Mouse (Mus musculus): ENCODE data around the gene Kti12. TPM values are rescaled to one million over a fixed set of nuclear protein-coding genes. Genes with fewer than 3 reads are reported as not detected.
A peak's percentile ranks its signal among the peaks of the same experiment; 100 is the strongest.

Kti12 gene
- total RNA-seq (2021) = 10 to 100 TPM; 18.1 to 18.9 TPM
- long read RNA-seq, experiment 1, transcript Kti12-201 (1 exons, 1,629 nt) = major isoform, 9 of 9 reads
- long read RNA-seq, experiment 1, partial matches to known transcripts = 0 of 9 reads
- long read RNA-seq, experiment 1, other reads (novel, unspliced or antisense) = 0 of 9 reads
- long read RNA-seq, experiment 2, transcript Kti12-201 (1 exons, 1,629 nt) = major isoform, 21 of 21 reads
- long read RNA-seq, experiment 2, partial matches to known transcripts = 0 of 21 reads
- long read RNA-seq, experiment 2, other reads (novel, unspliced or antisense) = 0 of 21 reads

DNA sequence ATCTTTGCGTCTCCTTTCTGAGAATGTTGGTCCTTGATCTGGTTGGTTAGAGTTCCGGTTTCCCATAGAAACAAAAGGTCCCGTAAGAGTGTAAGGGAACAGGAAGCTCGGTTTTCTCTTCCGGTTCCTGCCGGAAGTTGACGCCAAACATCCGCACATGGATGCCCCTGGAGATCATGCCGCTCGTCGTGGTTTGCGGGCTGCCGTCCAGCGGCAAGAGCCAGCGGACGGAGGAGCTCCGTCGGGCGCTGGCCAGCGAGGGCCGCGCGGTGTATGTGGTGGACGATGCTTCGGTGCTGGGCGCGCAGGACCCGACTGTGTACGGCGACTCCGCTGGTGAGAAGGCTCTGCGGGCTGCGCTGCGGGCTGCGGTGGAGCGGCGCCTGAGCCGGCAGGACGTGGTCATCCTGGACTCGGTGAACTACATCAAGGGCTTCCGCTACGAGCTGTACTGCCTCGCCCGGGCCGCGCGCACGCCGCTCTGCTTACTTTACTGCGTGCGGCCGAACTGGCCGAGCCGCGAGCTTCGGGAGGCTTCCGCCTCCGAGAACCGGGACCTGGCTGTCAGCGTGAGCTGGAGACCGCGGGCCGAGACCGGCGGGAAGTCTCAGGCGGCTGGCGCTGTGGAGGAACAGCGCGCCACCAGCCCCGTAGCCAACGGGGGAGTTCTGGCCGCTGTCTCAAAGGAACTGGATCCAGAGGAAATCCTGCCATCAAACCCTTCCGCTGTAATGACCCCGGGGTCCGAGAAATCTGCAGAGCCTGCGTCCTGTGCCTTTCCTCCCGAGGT is at the start of gene Kti12:
TSS of gene Kti12 (plus strand) at position 71 of the 790 bp plus-strand sequence.
- DNase-seq (ENCODE audit: low spot score in 2 of 2) = peak; percentile 79 to 87

GRCm38 (mm10) chr4:108798083-108798830 is 49.3 kb upstream of the Kti12 start:
- DNase-seq (ENCODE audit: low spot score in 2 of 2) = peak; percentile 60 to 69
- no peak overlapping the region for H3K4me3 ChIP-seq
- 0 out of 2 replicates have a peak overlapping the region, but pooled peaks have one; percentile 8 for H3K27ac ChIP-seq
- TF ChIP-seq CTCF (conservative IDR thresholded peaks at IDR 0.05) = peak; percentile 89

More for the DNA sequence above, at the start of gene Kti12:
- TF ChIP-seq CTCF (conservative IDR thresholded peaks at IDR 0.05) = no peak
- H3K4me3 ChIP-seq = peak within 1 kb of the TSS; percentile 80
- H3K27ac ChIP-seq = peak within 1 kb of the TSS; percentile 93

DNA sequence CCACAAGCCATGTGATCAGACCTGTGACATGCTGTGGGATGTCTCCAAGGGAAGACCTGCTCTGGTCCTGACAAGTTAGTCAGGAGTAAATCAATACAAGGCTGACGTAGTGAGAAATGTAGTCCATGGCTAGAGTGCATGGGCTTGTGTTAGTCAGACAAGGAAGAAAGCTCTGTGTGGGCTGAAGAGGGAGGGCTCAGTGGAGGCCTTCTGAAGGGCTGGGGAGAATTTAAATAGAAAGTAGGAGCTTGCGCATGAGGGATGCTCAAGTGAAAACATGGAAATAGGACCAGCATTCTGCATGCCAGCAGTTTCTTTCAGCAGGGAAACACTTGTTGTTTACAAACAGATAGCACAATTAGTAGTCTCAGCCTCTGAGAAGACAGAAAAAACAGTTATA is 44.0 kb upstream of the Kti12 start:
- no peak overlapping the region for H3K4me3 ChIP-seq
- DNase-seq (ENCODE audit: low spot score in 2 of 2) = no peak
- H3K27ac ChIP-seq = no peak overlapping the region
- no peak for TF ChIP-seq CTCF (conservative IDR thresholded peaks at IDR 0.05)

- no peak for DNase-seq (ENCODE audit: low spot score in 2 of 2)
- Histone ChIP-seq H3K27ac (no peak overlapping the region), H3K4me3 (no peak overlapping the region)
- no peak for TF ChIP-seq CTCF (conservative IDR thresholded peaks at IDR 0.05)
Measured at GRCm38 (mm10) chr4:108811142-108811541, 36.4 kb upstream of the Kti12 start.

DNA sequence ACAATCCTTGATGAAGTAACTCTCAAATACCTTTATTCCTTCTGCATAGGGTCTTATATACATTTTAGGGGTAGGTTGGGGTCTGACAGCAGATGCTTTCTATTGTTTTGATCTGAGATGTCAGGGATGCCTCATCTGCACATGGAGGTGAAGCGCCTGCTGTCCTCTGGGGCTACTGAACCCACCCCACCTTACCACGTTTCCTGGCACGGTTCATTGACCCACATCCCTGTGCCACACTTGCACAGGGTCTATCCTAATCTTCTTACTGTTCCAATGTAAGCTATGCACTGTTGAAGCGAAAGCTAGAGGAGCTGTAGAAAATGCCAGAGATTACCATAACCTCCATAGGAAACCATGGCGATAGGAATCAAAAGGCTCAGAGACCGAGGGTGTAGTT is 36.0 kb upstream of the Kti12 start:
- Histone ChIP-seq H3K27ac (no peak overlapping the region), H3K4me3 (no peak overlapping the region)
- no peak for DNase-seq (ENCODE audit: low spot score in 2 of 2)
- TF ChIP-seq CTCF (conservative IDR thresholded peaks at IDR 0.05) = no peak

- DNase-seq (ENCODE audit: low spot score in 2 of 2) = no peak
- TF ChIP-seq CTCF (conservative IDR thresholded peaks at IDR 0.05) = no peak
- H3K4me3 ChIP-seq = no peak overlapping the region
- no peak overlapping the region for H3K27ac ChIP-seq
Measured at GRCm38 (mm10) chr4:108825677-108826076, 21.9 kb upstream of the Kti12 start.

DNA sequence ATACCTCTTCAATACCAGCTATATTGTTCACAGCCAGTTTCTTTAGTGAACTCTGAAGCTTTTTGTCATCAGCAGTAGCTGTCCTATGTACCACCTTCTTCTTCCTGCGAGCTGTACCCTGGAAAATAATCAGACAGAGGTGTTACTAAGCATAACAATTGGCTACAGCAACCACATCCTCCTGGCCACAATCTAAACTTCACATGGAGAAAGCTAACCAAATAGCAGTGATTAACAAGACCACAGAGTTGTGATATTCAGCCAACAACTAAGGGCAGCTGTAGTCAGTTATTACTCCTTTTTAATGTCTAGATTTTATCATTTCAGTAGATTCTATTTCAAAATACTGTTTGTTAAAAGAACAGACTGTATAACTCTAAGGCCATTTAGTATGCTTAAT is 21.5 kb upstream of the Kti12 start:
- Histone ChIP-seq H3K4me3 (no peak overlapping the region), H3K27ac (no peak overlapping the region)
- no peak for TF ChIP-seq CTCF (conservative IDR thresholded peaks at IDR 0.05)
- no peak for DNase-seq (ENCODE audit: low spot score in 2 of 2)

DNA sequence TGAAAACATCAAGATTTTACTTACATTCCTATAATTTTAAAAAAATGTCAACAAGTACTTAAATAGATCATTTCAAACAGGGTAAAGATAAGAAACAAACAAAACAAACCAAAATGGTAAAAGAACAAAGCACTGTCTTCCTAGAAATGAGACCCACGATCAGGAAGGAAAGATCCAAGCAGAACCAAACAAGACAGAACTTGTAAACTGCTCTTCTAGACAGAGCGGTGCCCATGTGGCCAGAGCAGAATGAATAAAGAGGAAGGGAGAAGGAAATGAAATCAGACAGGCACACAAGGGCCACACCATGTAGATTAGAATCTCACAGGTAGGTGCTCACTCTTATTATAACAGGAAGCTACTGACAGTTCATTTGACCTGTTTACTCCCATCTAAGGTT is 20.9 kb upstream of the Kti12 start:
- DNase-seq (ENCODE audit: low spot score in 2 of 2) = no peak
- TF ChIP-seq CTCF (conservative IDR thresholded peaks at IDR 0.05) = no peak
- no peak overlapping the region for H3K4me3 ChIP-seq
- H3K27ac ChIP-seq = no peak overlapping the region

DNA sequence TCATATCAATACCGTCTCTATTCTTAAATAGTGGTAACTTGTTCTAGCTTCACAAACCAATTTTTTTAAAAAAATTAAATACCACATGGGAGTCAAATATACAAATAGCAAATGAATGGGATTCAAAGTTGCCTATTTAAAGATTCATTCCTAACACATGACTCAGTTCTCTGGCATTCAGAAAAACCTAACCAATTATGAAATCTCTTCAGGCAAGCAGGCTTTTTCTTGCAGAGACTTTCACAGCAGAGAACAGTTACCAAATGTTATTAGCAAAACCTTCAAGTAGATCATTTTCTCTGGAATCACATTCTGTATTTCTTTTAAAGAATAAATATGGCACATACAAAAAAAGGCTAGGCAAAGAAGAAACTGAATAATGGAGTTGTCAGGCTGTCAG is 16.9 kb upstream of the Kti12 start:
- DNase-seq (ENCODE audit: low spot score in 2 of 2) = no peak
- no peak overlapping the region for H3K4me3 ChIP-seq
- H3K27ac ChIP-seq = peak overlapping the region; percentile 99
- TF ChIP-seq CTCF (conservative IDR thresholded peaks at IDR 0.05) = no peak

- DNase-seq (ENCODE audit: low spot score in 2 of 2) = peak; percentile 90 to 91
- peak within 1 kb of the TSS; percentile 99 for H3K27ac ChIP-seq
- no peak for TF ChIP-seq CTCF (conservative IDR thresholded peaks at IDR 0.05)
- H3K4me3 ChIP-seq = peak within 1 kb of the TSS; percentile 93
Measured at GRCm38 (mm10) chr4:108832916-108833827, 14.4 kb upstream of the Kti12 start, which contains the start of gene Btf3l4. Gene Btf3l4, minus strand, starts transcription at chr4:108833614.

DNA sequence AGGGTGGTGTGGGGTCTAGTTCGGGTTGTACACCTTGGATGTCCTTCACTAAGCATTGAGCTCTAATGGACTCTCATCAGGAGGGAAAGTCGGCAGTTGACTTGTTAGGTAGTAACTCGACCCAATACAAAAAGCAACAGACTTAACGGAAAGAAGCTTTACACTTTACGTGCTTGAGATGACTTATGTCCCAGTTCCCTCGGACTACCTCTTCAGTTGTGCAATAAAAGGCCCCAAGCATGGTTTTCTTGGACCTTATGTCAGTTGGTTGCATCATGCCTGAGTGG is 13.8 kb upstream of the Kti12 start:
- H3K4me3 ChIP-seq = peak overlapping the region; percentile 93
- no peak for DNase-seq (ENCODE audit: low spot score in 2 of 2)
- H3K27ac ChIP-seq = peak overlapping the region; percentile 99
- no peak for TF ChIP-seq CTCF (conservative IDR thresholded peaks at IDR 0.05)
